Mouse (Mus musculus): ENCODE results near the gene Gm42674. TPM values are rescaled to one million over a fixed set of nuclear protein-coding genes. Genes with fewer than 3 reads are reported as not detected.

Gm42674 gene
- total RNA-seq, 2 experiments from 2014 or later: 1.4 TPM; not detected in 1

Other genes with a start within 250 kb of the Gm42674 start
- gene Slc27a3, start 212.0 kb upstream of the Gm42674 start, total RNA-seq (2021): 10 to 100 TPM; 12.3 to 12.7 TPM
- 10 to 100 TPM; 65.1 to 68.4 TPM for gene Ints3, start 168.3 kb upstream of the Gm42674 start, total RNA-seq (2021)
- 1 to 10 TPM; 5.7 to 5.9 TPM for gene Npr1, start 136.0 kb upstream of the Gm42674 start, total RNA-seq (2021)
- 10 to 100 TPM; 83.1 to 84.0 TPM for gene Ilf2, start 125.8 kb upstream of the Gm42674 start, total RNA-seq (2021)
- gene Snapin, start 110.9 kb upstream of the Gm42674 start, total RNA-seq (2021): 10 to 100 TPM; 58.7 to 59.6 TPM
- 100 to 1,000 TPM; 148 TPM for gene Chtop, start 92.4 kb upstream of the Gm42674 start, total RNA-seq (2021)
- gene S100a1, start 87.5 kb upstream of the Gm42674 start, total RNA-seq (2021): 100 to 1,000 TPM in 1 of 2 experiments, 10 to 100 TPM in 1; 91.3 to 102 TPM
- gene S100a13, start 87.5 kb upstream of the Gm42674 start, total RNA-seq (2021): 10 to 100 TPM; 19.4 to 21.3 TPM
- 1 to 10 TPM in 1 of 2 experiments, under 1 TPM in 1; 0.62 to 1.5 TPM for gene S100a14, start 75.0 kb upstream of the Gm42674 start, total RNA-seq (2021)
- 10 to 100 TPM; 91.1 to 93.7 TPM for gene S100a16, start 64.7 kb upstream of the Gm42674 start, total RNA-seq (2021)
- gene S100a3, start 41.3 kb upstream of the Gm42674 start, total RNA-seq (2021): under 1 TPM in 1 of 2 experiments, not detected in 1; 0.41 TPM
- gene S100a2, start 11.7 kb upstream of the Gm42674 start, total RNA-seq (2021): not detected
- gene S100a4, start 1.9 kb downstream of the Gm42674 start, total RNA-seq (2021): 1 to 10 TPM; 2.9 to 5.3 TPM
- 1 to 10 TPM in 1 of 2 experiments, not detected in 1; 1.5 TPM for gene S100a5, start 6.6 kb downstream of the Gm42674 start, total RNA-seq (2021)
- 10 to 100 TPM; 23.5 to 24.6 TPM for gene S100a6, start 11.0 kb downstream of the Gm42674 start, total RNA-seq (2021)
- under 1 TPM in 1 of 2 experiments, not detected in 1; 0.25 TPM for gene S100a7a, start 52.1 kb downstream of the Gm42674 start, total RNA-seq (2021)
- not detected for gene S100a8, start 67.1 kb downstream of the Gm42674 start, total RNA-seq (2021)
- gene S100a9, start 93.8 kb downstream of the Gm42674 start, total RNA-seq (2021): not detected
- gene Pglyrp4, start 125.0 kb downstream of the Gm42674 start, total RNA-seq (2021): not detected
- gene Gm5849, start 176.0 kb downstream of the Gm42674 start, total RNA-seq (2021): not detected

Measured in layer of hippocampus, adult 18-20 months (tissue).